Mouse (Mus musculus) C2C12 (cell line): Measurements from ENCODE around the gene Rbm20.

Source experiments
- CEBPB ChIP-seq: IDR thresholded peaks from one replicate; pipeline ENCODE4 v1.6.1; 2011; ENCODE audit warnings: low read depth, mild to moderate bottlenecking, control low read depth, moderate library complexity
- MYOG ChIP-seq: IDR thresholded peaks from one replicate; pipeline ENCODE4 v1.6.1; 2011; ENCODE audit not compliant: control insufficient read depth, insufficient read length; ENCODE audit errors: extremely low read depth

DNA sequence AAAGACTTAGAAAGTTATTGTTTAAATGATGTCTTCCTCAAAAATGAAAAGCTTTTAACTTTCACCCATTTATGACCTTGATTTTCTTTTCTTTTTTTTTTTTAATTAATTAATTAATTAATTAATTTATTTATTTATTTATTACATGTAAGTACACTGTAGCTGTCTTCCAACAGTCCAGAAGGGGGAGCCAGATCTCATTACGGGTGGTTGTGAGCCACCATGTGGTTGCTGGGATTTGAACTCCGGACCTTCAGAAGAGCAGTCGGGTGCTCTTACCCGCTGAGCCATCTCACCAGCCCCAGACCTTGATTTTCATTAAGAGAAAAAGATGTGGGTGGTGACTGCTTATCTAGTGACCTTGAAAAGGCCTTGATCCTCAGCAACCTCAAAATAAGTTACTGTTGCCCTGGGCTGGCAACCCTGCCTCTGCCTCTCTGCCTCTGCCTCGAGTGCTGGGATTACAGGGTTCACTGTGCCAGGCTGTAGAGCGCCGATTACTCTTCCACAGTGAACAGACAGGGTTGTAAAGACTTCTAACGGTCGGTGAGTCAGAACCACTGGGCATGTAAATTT is 33.0 kb upstream of the Rbm20 start:
- TF ChIP-seq CEBPB (no peak), MYOG (no peak)
